Mouse (Mus musculus): ENCODE measurements around the gene Git2.

DNA sequence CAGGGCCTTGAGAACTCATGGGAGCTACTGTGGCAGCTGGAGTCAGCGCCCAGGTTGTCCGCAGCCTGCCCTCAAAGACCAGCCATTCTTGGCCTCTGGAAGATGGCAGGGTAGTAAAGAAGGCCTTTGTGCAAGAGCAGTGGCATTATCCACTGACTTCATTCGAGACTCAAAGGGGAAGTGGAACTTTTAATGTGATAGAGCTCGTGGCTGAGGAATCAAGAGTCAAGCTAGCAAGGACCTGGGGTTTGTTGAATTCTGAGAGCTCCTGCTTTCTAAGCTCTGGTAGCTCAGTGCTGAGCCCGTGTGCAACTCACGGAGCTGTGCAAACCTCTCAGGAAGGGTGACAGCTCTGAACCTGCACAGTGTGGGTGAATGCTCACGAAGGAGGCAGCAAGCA, 5.6 kb upstream of the Git2 start:
- TF ChIP-seq CTCF (conservative IDR thresholded peaks at IDR 0.05; ENCODE audit: low read length): no peak
- TF ChIP-seq NANOG (IDR thresholded peaks at IDR 0.05; ENCODE audit: borderline replicate concordance, low read length): no peak
- TF ChIP-seq POU5F1 (IDR thresholded peaks at IDR 0.05; ENCODE audit: borderline replicate concordance, low read length): no peak
